ENCODE assay signal across 26 mouse cellular contexts in genomic region chr6:86373556-86373955, GRCm38 (mm10). TPM values are rescaled to one million over a fixed set of nuclear protein-coding genes. Genes with fewer than 3 reads are reported as not detected.
DNase-seq lines count a peak whose midpoint lies in the region; ATAC-seq and TF ChIP-seq lines count a peak whose summit lies in the region.
"Had no signal": no experiment of that assay in that cellular context is flagged by ENCODE, and none has a peak within 500 bp of the region (broad histone marks: within the 10 kb centered on the region; RNA-seq: fewer than 3 reads in every experiment).

No protein-coding gene starts in this region.

- no peaks in the 10 kb centered on the region for H3K9me3 ChIP-seq in liver, embryonic 11.5 days (ENCODE audit: control insufficient read depth, low read length)
- no peaks in the 10 kb centered on the region for H3K9me3 ChIP-seq in E14TG2a.4 (ENCODE audit: low read length)
- H3K9me3 ChIP-seq in ES-E14 (ENCODE audit: control insufficient read depth, insufficient read depth, low read depth, low read length), result no peaks in the 10 kb centered on the region
- no peaks in the 10 kb centered on the region for H3K9me3 ChIP-seq in embryonic facial prominence, embryonic 10.5 days
- H3K9me3 ChIP-seq: embryonic facial prominence, embryonic 15.5 days; forebrain, embryonic 15.5 days; heart, embryonic 10.5 days; hindbrain, embryonic 12.5 days had no signal

- TF ChIP-seq CTCF in E14TG2a.4 (conservative IDR thresholded peaks at IDR 0.05; ENCODE audit: low read length), result no peak

- H3K27ac ChIP-seq in liver, embryonic 11.5 days (ENCODE audit: low read depth, low read length), result no peak overlapping the region
- H3K27ac ChIP-seq in ES-E14 (ENCODE audit: insufficient read depth, low read depth, low read length, poor library complexity, severe bottlenecking), result no peak overlapping the region
- no peak overlapping the region for H3K27ac ChIP-seq in embryonic facial prominence, embryonic 10.5 days (replicated peaks)
- H3K27ac ChIP-seq: embryonic facial prominence, embryonic 15.5 days; forebrain, embryonic 15.5 days; heart, embryonic 10.5 days; hindbrain, embryonic 12.5 days had no signal

- no peak overlapping the region for H3K4me3 ChIP-seq in liver, embryonic 11.5 days (ENCODE audit: low read depth, low read length)
- peak overlapping the region; percentile 100 for H3K4me3 ChIP-seq in E14TG2a.4 (replicated peaks; ENCODE audit: low read length)
- H3K4me3 ChIP-seq in ES-E14 (ENCODE audit: insufficient read depth in 1 of 2, low read depth in 1 of 2, low read length in 2 of 2, poor library complexity in 1 of 2, severe bottlenecking in 1 of 2), result peak overlapping the region in 1 of 2 experiments; percentile 20; a peak in 1 of 4 replicates
- peak overlapping the region; percentile 13; the same call in 1 of the 2 replicates for H3K4me3 ChIP-seq in embryonic facial prominence, embryonic 10.5 days
- H3K4me3 ChIP-seq: embryonic facial prominence, embryonic 15.5 days; forebrain, embryonic 15.5 days; heart, embryonic 10.5 days; hindbrain, embryonic 12.5 days had no signal

- DNase-seq in liver, embryonic 11.5 days (ENCODE audit: low spot score), result no peak
- DNase-seq in liver (no peak), ES-E14 (ENCODE audit: low read depth, low spot score) (no peak)
- no peak for DNase-seq in embryonic facial prominence, embryonic 10.5 days (ENCODE audit: low spot score)
- DNase-seq in gastrocnemius, postnatal 10 days, result no peak
- DNase-seq in frontal cortex, postnatal 25 days (ENCODE audit: low spot score in 2 of 2), result no peak
- DNase-seq: adrenal gland, adult 2 months; adrenal gland, postnatal 25 days; cerebellum, adult 2 months; cerebellum, postnatal 10 days; heart, adult 18-20 months; heart, postnatal 10 days; heart, postnatal 4 days had no signal

- no peak for ATAC-seq in liver, embryonic 11.5 days (replicated peaks; ENCODE audit: low FRiP score)
- no peak for ATAC-seq in erythroblast, adult 5-6 weeks (replicated peaks; ENCODE audit: low FRiP score, poor library complexity, severe bottlenecking)
- ATAC-seq: CD4-positive, CD25-positive, alpha-beta regulatory T cell, adult 4 months; forebrain, embryonic 15.5 days; hindbrain, embryonic 16.5 days; inflammation-experienced regulatory T-cells, adult 6 months; intestine, postnatal 0 days had no signal

- in situ Hi-C loops in ES-E14 (cut with MboI; ENCODE audit: low sequenced_read_pairs in 2 of 2, unreplicated experiment in 2 of 2), result loop anchor here in 1 of 2 experiments (25.0 kb wide), 1 partner anchor 236 kb away; no protein-coding TSS in a partner anchor

- no peaks in the 10 kb centered on the region for H3K27me3 ChIP-seq in liver, embryonic 11.5 days (replicated peaks; ENCODE audit: control insufficient read depth, insufficient read depth, low read length)
- H3K27me3 ChIP-seq in E14TG2a.4 (ENCODE audit: insufficient read depth, low read length), result no peaks in the 10 kb centered on the region
- H3K27me3 ChIP-seq in embryonic facial prominence, embryonic 10.5 days (replicated peaks; ENCODE audit: low read depth, poor library complexity, severe bottlenecking), result no peaks in the 10 kb centered on the region
- H3K27me3 ChIP-seq: embryonic facial prominence, embryonic 15.5 days; forebrain, embryonic 15.5 days; hindbrain, embryonic 12.5 days had no signal

- WGBS in liver, embryonic 11.5 days, result 91% methylated on average over 6 of the region's 6 CpGs
- WGBS in embryonic facial prominence, embryonic 10.5 days, result 95% methylated on average over 6 of the region's 6 CpGs

- H3K9ac ChIP-seq in liver, embryonic 11.5 days (ENCODE audit: low read depth, low read length), result no peak overlapping the region
- H3K9ac ChIP-seq in ES-E14 (ENCODE audit: insufficient read depth, low read depth, low read length, poor library complexity, severe bottlenecking), result peak overlapping the region; percentile 26; the same call in 1 of the 2 replicates
- H3K9ac ChIP-seq: embryonic facial prominence, embryonic 15.5 days; forebrain, embryonic 15.5 days; hindbrain, embryonic 12.5 days had no signal

- peak overlapping the region; percentile 84 for H3K4me2 ChIP-seq in liver, embryonic 11.5 days
- H3K4me2 ChIP-seq: embryonic facial prominence, embryonic 15.5 days had no signal

- H3K4me1 ChIP-seq in liver, embryonic 11.5 days (replicated peaks; ENCODE audit: control insufficient read depth, insufficient read depth, low read length), result peaks cover 17% of the 10 kb centered on the region
- H3K4me1 ChIP-seq in E14TG2a.4 (replicated peaks; ENCODE audit: low read depth, low read length), result peaks cover 40% of the 10 kb centered on the region
- peaks cover 0 to 9% of the 10 kb centered on the region in 2 experiments; a peak in 1 of 4 replicates for H3K4me1 ChIP-seq in ES-E14 (ENCODE audit: control insufficient read depth in 2 of 2, insufficient read depth in 2 of 2, low read length in 2 of 2, poor library complexity in 1 of 2)
- peaks cover 20% of the 10 kb centered on the region for H3K4me1 ChIP-seq in embryonic facial prominence, embryonic 10.5 days

- H3K36me3 ChIP-seq in liver, embryonic 11.5 days (ENCODE audit: control insufficient read depth, insufficient read depth, low read length), result peaks cover 24% of the 10 kb centered on the region
- H3K36me3 ChIP-seq in E14TG2a.4 (ENCODE audit: insufficient read depth, low read length), result peaks cover 74% of the 10 kb centered on the region
- H3K36me3 ChIP-seq in ES-E14 (ENCODE audit: control insufficient read depth, insufficient read depth, low read length, poor library complexity, severe bottlenecking), result peaks cover 24% of the 10 kb centered on the region
- H3K36me3 ChIP-seq in embryonic facial prominence, embryonic 10.5 days (replicated peaks), result peaks cover 63% of the 10 kb centered on the region

TF ChIP-seq in ES-E14, 5 proteins besides CTCF, POLR2A, EP300 and RAD21:
- TF ChIP-seq MAFK (IDR thresholded peaks at IDR 0.05; ENCODE audit: insufficient read depth, low read depth, low read length) (no peak), CHD2 (IDR thresholded peaks at IDR 0.05; ENCODE audit: low read depth, low read length) (no peak), ZC3H11A (IDR thresholded peaks at IDR 0.05; ENCODE audit: borderline replicate concordance, low read depth, low read length) (no peak), HCFC1 (IDR thresholded peaks at IDR 0.05; ENCODE audit: borderline replicate concordance, insufficient read depth, low read length) (no peak), ZNF384 (IDR thresholded peaks at IDR 0.05; ENCODE audit: low read depth, low read length) (no peak)

RNA-seq across cellular contexts. Expression of gene Snrpg, which starts 2.5 kb away (rescaled TPM):
- polyA plus RNA-seq in liver, embryonic 11.5 days (2014; fragmentation: Nextera tagmentation; extraction: Ambion mirVana), result 741 and 785 TPM in 2 replicates
- total RNA-seq in ES-E14 (2012; rRNA removed), result 672 and 786 TPM in 2 replicates
- polyA plus RNA-seq in embryonic facial prominence, embryonic 10.5 days (2016; fragmentation: Nextera tagmentation; extraction: Ambion mirVana), result 902 and 949 TPM in 2 replicates
- 10 to 100 TPM; 60.0 to 71.1 TPM for total RNA-seq in gastrocnemius, postnatal 10 days (2021)
- 41.4 and 60.7 TPM in 2 replicates for total RNA-seq in erythroblast, adult 5-6 weeks (2015; ENCODE audit: low replicate concordance)
- total RNA-seq in erythroblast, adult 5-6 weeks (2017; ENCODE audit: low replicate concordance), result 11.2 and 26.3 TPM in 2 replicates

RNA-seq across cellular contexts. Expression of gene Fam136a, which starts 8.1 kb away (rescaled TPM):
- 188 and 198 TPM in 2 replicates for polyA plus RNA-seq in liver, embryonic 11.5 days (2014; fragmentation: Nextera tagmentation; extraction: Ambion mirVana)
- total RNA-seq in ES-E14 (2012; rRNA removed), result 100 and 116 TPM in 2 replicates
- polyA plus RNA-seq in embryonic facial prominence, embryonic 10.5 days (2016; fragmentation: Nextera tagmentation; extraction: Ambion mirVana), result 191 and 201 TPM in 2 replicates
- total RNA-seq in gastrocnemius, postnatal 10 days (2021), result 10 to 100 TPM; 23.8 to 30.4 TPM
- 1.5 and 6.7 TPM in 2 replicates for total RNA-seq in erythroblast, adult 5-6 weeks (2015; ENCODE audit: low replicate concordance)
- total RNA-seq in erythroblast, adult 5-6 weeks (2017; ENCODE audit: low replicate concordance), result 6.6 and 8.1 TPM in 2 replicates

RNA-seq across cellular contexts. Expression of gene Pcyox1, which starts 23.4 kb away (rescaled TPM):
- polyA plus RNA-seq in liver, embryonic 11.5 days (2014; fragmentation: Nextera tagmentation; extraction: Ambion mirVana), result 57.7 and 66.8 TPM in 2 replicates
- 41.5 and 58.5 TPM in 2 replicates for total RNA-seq in ES-E14 (2012; rRNA removed)
- 68.2 and 73.0 TPM in 2 replicates for polyA plus RNA-seq in embryonic facial prominence, embryonic 10.5 days (2016; fragmentation: Nextera tagmentation; extraction: Ambion mirVana)
- total RNA-seq in gastrocnemius, postnatal 10 days (2021), result 10 to 100 TPM; 67.0 to 71.2 TPM
- 3.1 and 9.4 TPM in 2 replicates for total RNA-seq in erythroblast, adult 5-6 weeks (2015; ENCODE audit: low replicate concordance)
- total RNA-seq in erythroblast, adult 5-6 weeks (2017; ENCODE audit: low replicate concordance), result 14.9 and 22.7 TPM in 2 replicates

RNA-seq across cellular contexts. Expression of gene Tia1, which starts 30.5 kb away (rescaled TPM):
- polyA plus RNA-seq in liver, embryonic 11.5 days (2014; fragmentation: Nextera tagmentation; extraction: Ambion mirVana), result 93.5 and 95.5 TPM in 2 replicates
- 46.1 and 70.9 TPM in 2 replicates for total RNA-seq in ES-E14 (2012; rRNA removed)
- 214 and 222 TPM in 2 replicates for polyA plus RNA-seq in embryonic facial prominence, embryonic 10.5 days (2016; fragmentation: Nextera tagmentation; extraction: Ambion mirVana)
- total RNA-seq in gastrocnemius, postnatal 10 days (2021), result 10 to 100 TPM; 34.0 to 50.1 TPM
- 31.1 and 36.5 TPM in 2 replicates for total RNA-seq in erythroblast, adult 5-6 weeks (2015; ENCODE audit: low replicate concordance)
- 15.2 and 16.2 TPM in 2 replicates for total RNA-seq in erythroblast, adult 5-6 weeks (2017; ENCODE audit: low replicate concordance)

RNA-seq across cellular contexts. Expression of gene Gm44790, which starts 52.9 kb away (rescaled TPM):
- 0.47 TPM in 1 of 2 replicates, not detected in the other for polyA plus RNA-seq in liver, embryonic 11.5 days (2014; fragmentation: Nextera tagmentation; extraction: Ambion mirVana)
- 0.31 and 3.3 TPM in 2 replicates for total RNA-seq in ES-E14 (2012; rRNA removed)
- polyA plus RNA-seq in embryonic facial prominence, embryonic 10.5 days (2016; fragmentation: Nextera tagmentation; extraction: Ambion mirVana), result 0.69 and 2.5 TPM in 2 replicates
- total RNA-seq in gastrocnemius, postnatal 10 days (2021), result not detected
- total RNA-seq in erythroblast, adult 5-6 weeks (2015; ENCODE audit: low replicate concordance), result not detected in 2 replicates
- total RNA-seq in erythroblast, adult 5-6 weeks (2017; ENCODE audit: low replicate concordance), result not detected in 2 replicates
- total RNA-seq: adrenal gland, postnatal 25 days; gastrocnemius, postnatal 4 days; heart, adult 18-20 months; heart, postnatal 4 days had no signal
- polyA plus RNA-seq: CD4-positive, CD25-positive, alpha-beta regulatory T cell, adult 4 months; embryonic facial prominence, embryonic 11.5 days; embryonic facial prominence, embryonic 15.5 days; forebrain, embryonic 15.5 days; heart, embryonic 14.5 days; hindbrain, embryonic 12.5 days; hindbrain, embryonic 16.5 days; inflammation-experienced regulatory T-cells, adult 6 months; intestine, postnatal 0 days had no signal
